Mouse (Mus musculus): Measurements from ENCODE around the gene Nudcd3. TPM values are rescaled to one million over a fixed set of nuclear protein-coding genes. Genes with fewer than 3 reads are reported as not detected.

The Nudcd3 gene
- polyA plus RNA-seq, 1 experiment from 2014 or later: 39.0 TPM

DNA sequence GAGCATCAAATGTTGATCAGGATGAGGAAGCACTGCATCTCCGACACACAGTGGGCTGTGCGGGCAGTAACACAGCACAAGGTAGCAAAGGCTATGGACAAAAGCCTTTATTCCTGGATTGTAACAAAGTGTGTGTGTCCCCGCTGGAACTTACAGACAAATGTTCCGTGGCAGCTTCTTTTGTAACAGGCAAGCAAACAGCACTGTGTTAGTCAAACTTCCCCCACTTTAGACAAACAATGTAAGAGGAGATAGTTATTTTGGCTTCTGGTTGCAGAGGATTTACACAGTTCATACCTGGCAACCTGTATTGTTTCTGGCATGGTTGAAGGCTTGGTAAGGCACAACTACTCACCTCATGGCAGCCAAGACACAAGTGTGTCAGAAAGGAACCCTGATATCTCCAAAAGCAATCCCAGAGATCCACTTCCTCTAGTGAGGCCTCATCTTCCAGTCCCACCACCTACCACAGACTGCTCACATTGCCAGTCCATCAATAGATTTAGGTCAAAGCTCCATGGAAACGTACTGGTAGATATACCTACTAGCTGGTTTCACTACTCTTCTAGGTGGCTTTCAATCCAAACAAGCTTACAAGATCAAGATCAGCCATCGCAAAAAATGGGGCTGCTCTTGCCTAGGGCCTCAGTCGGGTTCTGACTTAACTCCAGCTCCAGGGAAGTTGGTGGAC lies 34.7 kb downstream of the Nudcd3 start:
- Histone ChIP-seq H3K9me3 (replicated peaks; ENCODE audit: control insufficient read depth, low read length) (no peaks in the 10 kb centered on the region), H3K4me3 (replicated peaks; ENCODE audit: low read length) (no peak overlapping the region), H3K9ac (ENCODE audit: low read length) (no peak overlapping the region), H3K4me1 (ENCODE audit: control insufficient read depth, insufficient read depth, low read length) (no peaks in the 10 kb centered on the region), H3K4me2 (ENCODE audit: low read depth, low read length) (no peak overlapping the region), H3K27me3 (ENCODE audit: control insufficient read depth, insufficient read depth, low read length) (no peaks in the 10 kb centered on the region), H3K27ac (ENCODE audit: low read length) (no peak overlapping the region), H3K36me3 (ENCODE audit: control insufficient read depth, insufficient read depth, low read length) (no peaks in the 10 kb centered on the region)
- no peak for ATAC-seq (ENCODE audit: insufficient read depth, low FRiP score)
- 86% methylated on average over 7 of the region's 7 CpGs for WGBS

DNA sequence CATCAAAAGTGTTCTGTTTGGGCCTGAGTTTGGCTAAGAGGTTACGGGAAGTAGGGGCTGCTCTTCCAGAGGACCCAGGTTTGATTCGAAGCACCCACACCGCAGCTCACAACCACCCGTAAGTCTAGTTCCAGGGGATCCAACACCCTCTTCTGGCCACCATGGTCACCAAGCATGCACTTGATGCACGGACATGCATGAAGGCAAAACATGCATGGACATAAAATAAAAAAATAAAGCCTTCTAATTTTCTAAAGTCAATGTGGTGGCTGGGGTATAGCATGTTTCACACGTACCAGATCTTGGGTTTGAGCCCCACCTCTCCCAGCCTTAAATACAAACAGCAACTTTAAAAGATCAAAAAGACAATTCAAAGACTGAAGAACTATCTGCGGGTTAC lies 35.4 kb downstream of the Nudcd3 start:
- H3K4me3 ChIP-seq (replicated peaks; ENCODE audit: low read length): no peak overlapping the region
- H3K36me3 ChIP-seq (ENCODE audit: control insufficient read depth, insufficient read depth, low read length): no peaks in the 10 kb centered on the region
- no peak for ATAC-seq (ENCODE audit: insufficient read depth, low FRiP score)
- H3K27me3 ChIP-seq (ENCODE audit: control insufficient read depth, insufficient read depth, low read length): no peaks in the 10 kb centered on the region
- no peak overlapping the region for H3K9ac ChIP-seq (ENCODE audit: low read length)
- H3K27ac ChIP-seq (ENCODE audit: low read length): no peak overlapping the region
- 94% methylated on average over 7 of the region's 7 CpGs for WGBS
- H3K9me3 ChIP-seq (replicated peaks; ENCODE audit: control insufficient read depth, low read length): no peaks in the 10 kb centered on the region
- H3K4me2 ChIP-seq (ENCODE audit: low read depth, low read length): no peak overlapping the region
- no peaks in the 10 kb centered on the region for H3K4me1 ChIP-seq (ENCODE audit: control insufficient read depth, insufficient read depth, low read length)

DNA sequence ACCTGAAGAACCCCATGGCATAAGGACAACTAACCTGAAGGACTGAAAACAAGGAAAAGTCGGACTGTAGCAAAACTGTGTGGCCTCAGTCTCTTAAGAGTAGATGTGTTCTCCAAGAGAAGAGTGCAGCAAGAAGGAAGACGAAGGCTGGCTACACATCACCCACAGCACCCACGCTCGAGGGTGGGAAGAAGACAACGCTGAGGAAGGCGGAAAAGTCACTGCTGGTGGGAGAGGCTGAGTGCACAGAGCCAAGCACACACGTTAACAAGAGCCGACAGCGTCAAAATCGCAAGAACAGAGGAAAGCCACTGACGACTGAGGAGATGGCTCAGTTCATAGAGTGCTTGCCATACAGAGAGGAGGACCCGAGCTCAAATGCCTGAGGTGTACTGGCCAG lies 36.5 kb downstream of the Nudcd3 start:
- no peak for ATAC-seq (ENCODE audit: insufficient read depth, low FRiP score)
- 82% methylated on average over 12 of the region's 12 CpGs for WGBS
- no peak overlapping the region for H3K4me2 ChIP-seq (ENCODE audit: low read depth, low read length)

DNA sequence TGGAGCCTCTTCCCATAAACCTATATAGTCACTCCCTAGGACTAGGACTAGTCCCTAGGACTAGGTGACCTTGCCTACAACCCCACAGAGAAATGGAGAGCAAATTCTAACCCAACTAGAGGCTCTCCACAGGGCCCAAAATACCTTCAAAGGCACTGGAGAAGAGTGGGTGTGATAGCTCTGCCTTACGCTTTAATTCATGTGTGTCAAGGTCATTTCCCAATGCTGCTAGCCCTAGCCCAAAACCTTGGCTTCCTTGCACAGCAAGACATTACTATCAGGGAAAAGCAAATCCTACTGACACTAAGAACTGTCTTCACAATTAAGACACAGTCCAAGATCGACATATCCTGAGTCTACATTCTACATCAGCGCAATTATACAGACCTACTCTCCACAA lies 37.2 kb downstream of the Nudcd3 start:
- Histone ChIP-seq H3K27ac (ENCODE audit: low read length) (no peak overlapping the region), H3K4me3 (replicated peaks; ENCODE audit: low read length) (no peak overlapping the region), H3K36me3 (ENCODE audit: control insufficient read depth, insufficient read depth, low read length) (no peaks in the 10 kb centered on the region), H3K9me3 (replicated peaks; ENCODE audit: control insufficient read depth, low read length) (no peaks in the 10 kb centered on the region), H3K27me3 (ENCODE audit: control insufficient read depth, insufficient read depth, low read length) (no peaks in the 10 kb centered on the region), H3K4me2 (ENCODE audit: low read depth, low read length) (no peak overlapping the region), H3K4me1 (ENCODE audit: control insufficient read depth, insufficient read depth, low read length) (no peaks in the 10 kb centered on the region), H3K9ac (ENCODE audit: low read length) (no peak overlapping the region)
- 96% methylated on average over 3 of the region's 3 CpGs for WGBS
- ATAC-seq (ENCODE audit: insufficient read depth, low FRiP score): no peak

More for the DNA sequence above, 36.5 kb downstream of the Nudcd3 start:
- H3K27ac ChIP-seq (ENCODE audit: low read length): no peak overlapping the region
- no peaks in the 10 kb centered on the region for H3K36me3 ChIP-seq (ENCODE audit: control insufficient read depth, insufficient read depth, low read length)
- no peak overlapping the region for H3K9ac ChIP-seq (ENCODE audit: low read length)
- H3K9me3 ChIP-seq (replicated peaks; ENCODE audit: control insufficient read depth, low read length): no peaks in the 10 kb centered on the region
- no peaks in the 10 kb centered on the region for H3K27me3 ChIP-seq (ENCODE audit: control insufficient read depth, insufficient read depth, low read length)
- no peaks in the 10 kb centered on the region for H3K4me1 ChIP-seq (ENCODE audit: control insufficient read depth, insufficient read depth, low read length)
- no peak overlapping the region for H3K4me3 ChIP-seq (replicated peaks; ENCODE audit: low read length)

DNA sequence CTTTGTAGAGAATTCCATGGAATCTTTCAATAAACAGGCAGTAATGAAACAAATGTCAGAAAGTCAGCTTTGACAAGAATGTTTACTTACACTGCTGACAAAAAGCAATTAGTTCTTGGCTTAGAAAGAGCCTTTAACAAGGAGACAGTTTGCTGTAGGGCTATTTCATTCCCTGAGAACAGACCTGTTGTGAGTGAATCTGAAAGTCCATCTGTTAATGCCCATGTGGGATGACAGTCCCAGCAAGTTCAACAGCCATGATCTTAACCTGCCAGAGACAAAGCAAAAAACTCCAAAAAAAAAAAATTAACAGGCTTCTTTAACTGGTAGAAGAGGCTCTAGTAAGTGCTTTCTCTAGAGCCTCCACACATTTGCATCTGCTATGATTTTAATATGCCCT lies 38.7 kb downstream of the Nudcd3 start:
- Histone ChIP-seq H3K9me3 (replicated peaks; ENCODE audit: control insufficient read depth, low read length) (no peaks in the 10 kb centered on the region), H3K27me3 (ENCODE audit: control insufficient read depth, insufficient read depth, low read length) (no peaks in the 10 kb centered on the region)

DNA sequence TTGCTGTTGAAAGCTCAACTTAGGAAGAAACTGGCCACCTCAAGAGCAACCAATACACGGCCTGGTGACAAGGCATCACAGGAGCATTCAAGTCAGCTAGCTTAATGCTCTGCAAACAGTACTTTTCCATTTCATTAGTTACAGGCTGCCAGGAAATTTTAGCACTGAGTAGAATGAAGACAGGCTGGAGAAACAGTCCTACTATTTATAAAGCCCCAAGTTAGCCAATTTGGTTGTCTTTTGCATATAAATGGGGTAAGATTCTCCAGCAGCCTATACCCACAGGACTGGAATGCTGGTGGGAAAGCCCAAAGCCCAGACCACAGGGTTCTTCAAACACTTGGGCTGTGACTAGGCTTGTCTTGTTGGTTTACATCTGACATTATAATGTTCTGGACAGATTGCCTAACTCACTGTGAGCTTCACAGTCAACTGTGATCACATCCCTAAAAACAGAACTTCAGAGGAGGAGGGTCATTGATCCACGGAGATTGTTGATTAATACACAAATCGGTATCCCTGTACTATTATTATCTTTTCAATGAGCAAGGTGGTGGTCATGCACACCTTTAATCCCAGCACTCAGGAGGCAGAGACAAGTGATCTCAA lies 39.4 kb downstream of the Nudcd3 start:
- Histone ChIP-seq H3K4me2 (ENCODE audit: low read depth, low read length) (no peak overlapping the region), H3K27me3 (ENCODE audit: control insufficient read depth, insufficient read depth, low read length) (no peaks in the 10 kb centered on the region), H3K4me1 (ENCODE audit: control insufficient read depth, insufficient read depth, low read length) (no peaks in the 10 kb centered on the region), H3K36me3 (ENCODE audit: control insufficient read depth, insufficient read depth, low read length) (no peaks in the 10 kb centered on the region), H3K9me3 (replicated peaks; ENCODE audit: control insufficient read depth, low read length) (no peaks in the 10 kb centered on the region), H3K27ac (ENCODE audit: low read length) (no peak overlapping the region), H3K4me3 (replicated peaks; ENCODE audit: low read length) (no peak overlapping the region), H3K9ac (ENCODE audit: low read length) (no peak overlapping the region)
- ATAC-seq (ENCODE audit: insufficient read depth, low FRiP score): no peak
- WGBS: 64% methylated on average over 3 of the region's 3 CpGs

More for the DNA sequence above, 38.7 kb downstream of the Nudcd3 start:
- Histone ChIP-seq H3K9ac (ENCODE audit: low read length) (no peak overlapping the region), H3K27ac (ENCODE audit: low read length) (no peak overlapping the region), H3K4me2 (ENCODE audit: low read depth, low read length) (no peak overlapping the region), H3K36me3 (ENCODE audit: control insufficient read depth, insufficient read depth, low read length) (no peaks in the 10 kb centered on the region), H3K4me3 (replicated peaks; ENCODE audit: low read length) (no peak overlapping the region), H3K4me1 (ENCODE audit: control insufficient read depth, insufficient read depth, low read length) (no peaks in the 10 kb centered on the region)
- ATAC-seq (ENCODE audit: insufficient read depth, low FRiP score): no peak

DNA sequence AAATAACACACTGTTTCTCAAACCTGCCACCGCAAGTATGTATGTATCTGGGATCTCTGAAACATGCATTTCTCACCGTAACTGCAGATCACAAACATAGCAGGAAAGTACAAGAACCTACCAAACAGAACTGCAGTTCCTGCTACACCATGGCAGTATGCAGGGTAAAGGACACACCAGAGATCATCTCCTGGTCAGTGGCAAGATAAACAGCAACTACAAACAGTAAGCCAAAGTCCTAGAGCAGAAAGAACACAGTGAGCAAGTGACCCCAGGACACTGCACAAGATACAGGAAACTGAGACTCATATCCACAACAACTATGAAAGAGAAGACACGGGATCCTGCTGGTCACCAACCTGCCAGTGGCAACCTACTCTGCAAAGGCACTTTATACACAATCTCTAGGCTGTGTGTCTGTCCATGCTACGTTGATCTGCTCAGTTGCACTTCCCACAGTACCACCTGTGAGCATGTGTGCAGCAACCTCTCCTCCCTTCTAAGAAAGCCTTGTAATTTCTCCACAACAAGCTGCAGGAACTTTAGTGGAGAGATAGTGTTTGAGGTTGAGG lies 40.4 kb downstream of the Nudcd3 start:
- WGBS: 79% methylated on average over 4 of the region's 4 CpGs
- no peak overlapping the region for H3K4me2 ChIP-seq (ENCODE audit: low read depth, low read length)
- no peak overlapping the region for H3K4me3 ChIP-seq (replicated peaks; ENCODE audit: low read length)
- no peaks in the 10 kb centered on the region for H3K27me3 ChIP-seq (ENCODE audit: control insufficient read depth, insufficient read depth, low read length)
- peaks cover 2% of the 10 kb centered on the region; the same call in 1 of the 2 replicates for H3K4me1 ChIP-seq (ENCODE audit: control insufficient read depth, insufficient read depth, low read length)
- no peak for ATAC-seq (ENCODE audit: insufficient read depth, low FRiP score)
- H3K9me3 ChIP-seq (replicated peaks; ENCODE audit: control insufficient read depth, low read length): no peaks in the 10 kb centered on the region
- no peaks in the 10 kb centered on the region for H3K36me3 ChIP-seq (ENCODE audit: control insufficient read depth, insufficient read depth, low read length)
- no peak overlapping the region for H3K9ac ChIP-seq (ENCODE audit: low read length)
- no peak overlapping the region for H3K27ac ChIP-seq (ENCODE audit: low read length)

DNA sequence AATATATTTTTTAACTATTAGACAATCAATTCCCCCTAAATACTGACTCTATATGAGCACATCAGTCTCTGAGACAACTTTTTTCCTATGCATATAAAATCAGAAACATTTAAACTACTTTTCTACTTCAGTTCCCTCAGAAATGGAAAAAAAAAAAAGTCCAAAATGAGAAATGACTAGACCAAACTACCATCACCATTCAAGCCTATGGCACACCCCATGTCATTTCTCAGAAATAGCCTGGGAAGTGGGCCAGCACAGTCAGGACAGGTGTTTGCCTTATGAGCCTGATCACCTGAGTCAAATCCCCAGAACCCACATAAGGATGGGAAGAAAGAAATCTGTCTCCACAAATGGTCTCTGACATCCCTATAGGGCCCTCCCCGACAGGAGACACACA lies 41.7 kb downstream of the Nudcd3 start:
- H3K36me3 ChIP-seq (ENCODE audit: control insufficient read depth, insufficient read depth, low read length): no peaks in the 10 kb centered on the region
- H3K27ac ChIP-seq (ENCODE audit: low read length): no peak overlapping the region
- H3K4me3 ChIP-seq (replicated peaks; ENCODE audit: low read length): no peak overlapping the region
- peaks cover 13% of the 10 kb centered on the region for H3K4me1 ChIP-seq (ENCODE audit: control insufficient read depth, insufficient read depth, low read length)
- 85% methylated on average over 1 of the region's 1 CpGs for WGBS
- H3K27me3 ChIP-seq (ENCODE audit: control insufficient read depth, insufficient read depth, low read length): no peaks in the 10 kb centered on the region
- no peak overlapping the region for H3K9ac ChIP-seq (ENCODE audit: low read length)
- H3K4me2 ChIP-seq (ENCODE audit: low read depth, low read length): no peak overlapping the region
- H3K9me3 ChIP-seq (replicated peaks; ENCODE audit: control insufficient read depth, low read length): no peaks in the 10 kb centered on the region
- ATAC-seq (ENCODE audit: insufficient read depth, low FRiP score): no peak

DNA sequence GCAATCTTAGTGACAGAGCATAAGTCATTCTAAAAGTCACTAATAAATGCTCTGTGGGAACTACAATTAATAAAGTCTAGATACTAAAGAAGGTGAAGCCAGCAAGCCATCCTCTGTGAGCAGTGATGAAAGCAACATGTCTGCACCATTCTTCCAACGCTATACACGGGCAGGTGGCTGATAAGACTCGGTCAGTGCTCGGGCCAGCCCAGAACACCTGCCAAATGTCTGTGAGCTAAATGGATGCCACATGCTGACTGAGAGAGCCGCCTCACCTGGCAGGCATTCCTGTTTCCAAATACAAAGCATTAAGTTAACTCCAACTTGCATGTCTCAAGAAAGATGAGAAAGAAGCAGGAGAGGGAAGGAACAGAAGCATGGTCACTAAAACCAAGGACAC lies 43.1 kb downstream of the Nudcd3 start:
- Histone ChIP-seq H3K27ac (ENCODE audit: low read length) (no peak overlapping the region), H3K4me1 (ENCODE audit: control insufficient read depth, insufficient read depth, low read length) (peaks cover 13% of the 10 kb centered on the region), H3K9ac (ENCODE audit: low read length) (no peak overlapping the region), H3K9me3 (replicated peaks; ENCODE audit: control insufficient read depth, low read length) (no peaks in the 10 kb centered on the region), H3K36me3 (ENCODE audit: control insufficient read depth, insufficient read depth, low read length) (no peaks in the 10 kb centered on the region), H3K4me3 (replicated peaks; ENCODE audit: low read length) (no peak overlapping the region), H3K4me2 (ENCODE audit: low read depth, low read length) (no peak overlapping the region), H3K27me3 (ENCODE audit: control insufficient read depth, insufficient read depth, low read length) (no peaks in the 10 kb centered on the region)
- no peak for ATAC-seq (ENCODE audit: insufficient read depth, low FRiP score)
- WGBS: 59% methylated on average over 5 of the region's 5 CpGs
